Comparison of ENCODE assay signal across 8 mouse cellular contexts in genomic region chr6:72348411-72348810, GRCm38 (mm10). TPM values are rescaled to one million over a fixed set of nuclear protein-coding genes. Genes with fewer than 3 reads are reported as not detected.
DNase-seq lines count a peak whose midpoint lies in the region; ATAC-seq and TF ChIP-seq lines count a peak whose summit lies in the region.

No protein-coding gene starts in this region.

- H3K4me3 ChIP-seq in testis, adult 2 months (ENCODE audit: control insufficient read depth, low read depth, low read length), result peak overlapping the region; percentile 83
- H3K4me3 ChIP-seq in limb, embryonic 15.5 days, result peak overlapping the region; percentile 72
- H3K4me3 ChIP-seq in stomach, embryonic 16.5 days (replicated peaks; ENCODE audit: low read length), result peak overlapping the region; percentile 86

- 84% methylated on average over 10 of the region's 10 CpGs for WGBS in limb, embryonic 15.5 days
- 71% methylated on average over 10 of the region's 10 CpGs for WGBS in stomach, embryonic 16.5 days

- TF ChIP-seq CTCF in testis, adult 2 months (IDR thresholded peaks at IDR 0.05; ENCODE audit: control insufficient read depth, insufficient read depth, insufficient replicate concordance, low read depth, low read length), result no peak

- no peak overlapping the region for H3K9ac ChIP-seq in limb, embryonic 15.5 days
- peak overlapping the region; percentile 98; the same call in 1 of the 2 replicates for H3K9ac ChIP-seq in stomach, embryonic 16.5 days (ENCODE audit: low read length)

- H3K27ac ChIP-seq in testis, adult 2 months (ENCODE audit: control insufficient read depth, insufficient read depth, low read depth, low read length), result no peak overlapping the region
- 0 out of 2 replicates have a peak overlapping the region, but pooled peaks have one; percentile 5 for H3K27ac ChIP-seq in limb, embryonic 15.5 days
- H3K27ac ChIP-seq in stomach, embryonic 16.5 days (ENCODE audit: low read length), result no peak overlapping the region

- no peak for ATAC-seq in limb, embryonic 15.5 days (ENCODE audit: insufficient number of reproducible peaks, low FRiP score, low TSS enrichment, low read depth)
- no peak for ATAC-seq in stomach, embryonic 16.5 days (ENCODE audit: insufficient read depth, low FRiP score)

- H3K9me3 ChIP-seq in limb, embryonic 15.5 days, result no peaks in the 10 kb centered on the region
- no peaks in the 10 kb centered on the region for H3K9me3 ChIP-seq in stomach, embryonic 16.5 days (replicated peaks; ENCODE audit: control insufficient read depth, low read length)

- H3K27me3 ChIP-seq in testis, adult 2 months (ENCODE audit: control insufficient read depth, insufficient read depth, low read length), result no peaks in the 10 kb centered on the region
- no peaks in the 10 kb centered on the region for H3K27me3 ChIP-seq in limb, embryonic 15.5 days
- no peaks in the 10 kb centered on the region for H3K27me3 ChIP-seq in stomach, embryonic 16.5 days (ENCODE audit: control insufficient read depth, insufficient read depth, low read length)

- H3K36me3 ChIP-seq in testis, adult 2 months (ENCODE audit: control insufficient read depth, insufficient read depth, low read length), result peaks cover 4% of the 10 kb centered on the region
- peaks cover 27% of the 10 kb centered on the region for H3K36me3 ChIP-seq in limb, embryonic 15.5 days
- H3K36me3 ChIP-seq in stomach, embryonic 16.5 days (ENCODE audit: control insufficient read depth, insufficient read depth, low read length), result 0 out of 2 replicates have a peak, but pooled peaks cover 7% of the 10 kb centered on the region

- no peaks in the 10 kb centered on the region; the same call in 1 of the 2 replicates for H3K4me1 ChIP-seq in testis, adult 2 months (ENCODE audit: control insufficient read depth, insufficient read depth, low read length)
- H3K4me1 ChIP-seq in limb, embryonic 15.5 days, result peaks cover 41% of the 10 kb centered on the region
- H3K4me1 ChIP-seq in stomach, embryonic 16.5 days (ENCODE audit: control insufficient read depth, insufficient read depth, low read length), result peaks cover 24% of the 10 kb centered on the region

- peak overlapping the region; percentile 67 for H3K4me2 ChIP-seq in limb, embryonic 15.5 days
- peak overlapping the region; percentile 76 for H3K4me2 ChIP-seq in stomach, embryonic 16.5 days (ENCODE audit: low read depth, low read length)

- DNase-seq in cerebellum, adult 11-12 months, result peak; percentile 25
- DNase-seq in cerebellum, postnatal 36 days, result no peak
- DNase-seq in testis, postnatal 10 days (ENCODE audit: low spot score), result no peak
- DNase-seq in cerebellum, postnatal 4 days (ENCODE audit: low spot score in 2 of 2), result no peak
- no peak for DNase-seq in spleen, adult 12 weeks (ENCODE audit: low spot score)

- TF ChIP-seq POLR2A in testis, adult 2 months (IDR thresholded peaks at IDR 0.05; ENCODE audit: control insufficient read depth, low read depth, low read length), result no peak

RNA-seq across cellular contexts. Expression of gene 0610030E20Rik, which starts 1.3 kb away (rescaled TPM):
- 19.6 and 21.5 TPM in 2 replicates for polyA plus RNA-seq in testis, adult 2 months (2012; rRNA removed)
- polyA plus RNA-seq in limb, embryonic 15.5 days (2015; fragmentation: Nextera tagmentation; extraction: Ambion mirVana), result 28.7 and 30.3 TPM in 2 replicates
- polyA plus RNA-seq in stomach, embryonic 16.5 days (2015; fragmentation: Nextera tagmentation; extraction: Ambion mirVana), result 25.9 and 26.7 TPM in 2 replicates

RNA-seq across cellular contexts. Expression of gene Usp39, which starts 3.4 kb away (rescaled TPM):
- polyA plus RNA-seq in testis, adult 2 months (2012; rRNA removed), result 29.0 and 29.3 TPM in 2 replicates
- 34.0 and 38.2 TPM in 2 replicates for polyA plus RNA-seq in limb, embryonic 15.5 days (2015; fragmentation: Nextera tagmentation; extraction: Ambion mirVana)
- polyA plus RNA-seq in stomach, embryonic 16.5 days (2015; fragmentation: Nextera tagmentation; extraction: Ambion mirVana), result 29.7 and 31.4 TPM in 2 replicates

RNA-seq across cellular contexts. Expression of gene Tmem150a, which starts 6.8 kb away (rescaled TPM):
- 6.6 and 8.7 TPM in 2 replicates for polyA plus RNA-seq in testis, adult 2 months (2012; rRNA removed)
- polyA plus RNA-seq in limb, embryonic 15.5 days (2015; fragmentation: Nextera tagmentation; extraction: Ambion mirVana), result 12.6 and 13.8 TPM in 2 replicates
- polyA plus RNA-seq in stomach, embryonic 16.5 days (2015; fragmentation: Nextera tagmentation; extraction: Ambion mirVana), result 16.6 and 18.5 TPM in 2 replicates

RNA-seq across cellular contexts. Expression of gene Rnf181, which starts 18.3 kb away (rescaled TPM):
- 284 and 298 TPM in 2 replicates for polyA plus RNA-seq in testis, adult 2 months (2012; rRNA removed)
- 97.2 and 99.0 TPM in 2 replicates for polyA plus RNA-seq in limb, embryonic 15.5 days (2015; fragmentation: Nextera tagmentation; extraction: Ambion mirVana)
- polyA plus RNA-seq in stomach, embryonic 16.5 days (2015; fragmentation: Nextera tagmentation; extraction: Ambion mirVana), result 139 and 143 TPM in 2 replicates

RNA-seq across cellular contexts. Expression of gene Vamp5, which starts 31.9 kb away (rescaled TPM):
- polyA plus RNA-seq in testis, adult 2 months (2012; rRNA removed), result 25.8 and 26.6 TPM in 2 replicates
- 20.5 and 22.2 TPM in 2 replicates for polyA plus RNA-seq in limb, embryonic 15.5 days (2015; fragmentation: Nextera tagmentation; extraction: Ambion mirVana)
- polyA plus RNA-seq in stomach, embryonic 16.5 days (2015; fragmentation: Nextera tagmentation; extraction: Ambion mirVana), result 25.2 and 30.4 TPM in 2 replicates
